Mouse (Mus musculus): Measurements from ENCODE around the gene Cby3.
"Not testable (repeated sequence)": the region's sequence is repeated elsewhere in the genome, so short reads cannot be mapped to it uniquely, and the experiment has no call there.

Cby3 gene

GRCm38 (mm10) chr11:50354162-50354561 is at the start of gene Cby3:
Cby3 (plus strand) TSS chr11:50354462.
- no peak for DNase-seq (ENCODE audit: extremely low read depth, low read depth, low spot score)

DNA sequence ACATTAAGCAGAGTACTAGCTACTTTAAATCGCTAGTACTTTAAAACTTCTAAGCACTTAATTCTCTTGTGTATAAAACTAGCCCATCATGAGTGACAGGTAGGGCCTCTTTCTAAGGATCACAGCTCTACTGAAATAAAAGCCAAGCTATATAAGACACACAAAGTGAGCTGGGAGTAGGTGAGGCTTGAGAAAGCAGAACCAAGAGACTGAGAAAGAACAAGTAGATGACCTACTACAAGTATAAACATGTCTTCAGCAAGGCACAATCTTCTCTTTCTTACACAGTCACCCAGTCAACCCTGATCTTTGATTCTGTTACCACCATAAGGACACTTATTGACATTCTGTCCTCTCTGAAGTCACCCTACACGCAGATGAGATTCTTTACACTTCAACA is 41.5 kb upstream of the Cby3 start:
- DNase-seq (ENCODE audit: extremely low read depth, low read depth, low spot score): no peak

DNA sequence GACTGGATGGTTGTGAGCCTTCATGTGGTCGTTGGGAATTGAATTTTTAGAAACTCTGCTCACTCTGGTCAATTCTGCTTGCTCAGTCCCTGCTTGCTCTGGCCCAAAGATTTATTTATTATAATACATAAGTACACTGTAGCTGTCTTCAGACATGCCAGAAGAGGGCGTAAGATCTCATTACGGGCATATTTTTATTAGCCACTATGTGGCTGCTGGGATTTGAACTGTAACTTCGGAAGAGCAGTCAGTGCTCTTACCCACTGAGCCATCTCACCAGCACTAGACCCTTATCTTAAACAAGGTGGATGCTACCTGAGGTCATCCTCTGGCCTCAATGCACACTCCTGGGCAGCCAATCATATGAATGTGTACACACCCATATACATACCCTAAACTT is 34.9 kb upstream of the Cby3 start:
- not testable (repeated sequence) for DNase-seq (ENCODE audit: extremely low read depth, low read depth, low spot score)

- DNase-seq (ENCODE audit: extremely low read depth, low read depth, low spot score): no peak
Measured at GRCm38 (mm10) chr11:50321239-50321638, 33.0 kb upstream of the Cby3 start.

GRCm38 (mm10) chr11:50322345-50322744 is 31.9 kb upstream of the Cby3 start:
- no peak for DNase-seq (ENCODE audit: extremely low read depth, low read depth, low spot score)

- no peak for DNase-seq (ENCODE audit: extremely low read depth, low read depth, low spot score)
Measured at GRCm38 (mm10) chr11:50323843-50324242, 30.4 kb upstream of the Cby3 start.

DNA sequence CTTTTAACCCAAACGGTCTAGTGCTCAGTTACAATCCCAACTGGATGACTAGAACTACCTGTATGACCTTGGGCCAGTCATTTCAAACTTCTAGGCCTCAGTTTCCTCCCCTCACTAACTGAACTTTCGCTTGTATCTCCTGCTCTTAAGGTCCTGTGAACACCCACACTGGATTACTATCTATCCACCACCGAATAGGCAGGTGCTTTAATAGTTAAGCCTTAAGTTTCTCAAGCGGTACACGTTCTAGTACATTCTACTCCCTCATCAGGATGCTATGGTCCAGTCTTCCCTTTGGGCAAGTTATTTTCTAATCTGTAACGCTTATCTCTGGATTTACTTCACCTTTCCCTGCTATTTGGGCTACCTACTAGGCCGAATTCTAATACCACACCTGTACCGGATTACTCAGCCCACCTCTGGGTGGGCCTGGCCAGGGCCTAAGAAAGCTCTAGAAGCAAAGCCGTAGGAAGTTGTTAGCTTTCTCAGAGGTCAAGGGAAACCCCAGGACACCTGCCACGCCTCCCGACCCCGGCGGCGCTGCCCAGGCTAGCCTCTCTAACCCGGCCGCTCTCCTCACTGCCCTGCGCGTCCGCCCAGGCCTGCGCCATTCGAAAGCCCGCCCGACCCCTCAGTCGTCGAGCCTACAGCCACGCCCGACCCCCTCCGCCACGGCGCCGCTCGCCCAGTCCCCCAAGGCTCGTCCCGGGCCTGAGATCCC is 29.4 kb upstream of the Cby3 start:
- DNase-seq (ENCODE audit: extremely low read depth, low read depth, low spot score): no peak

- DNase-seq (ENCODE audit: extremely low read depth, low read depth, low spot score): peak; percentile 94
Measured at GRCm38 (mm10) chr11:50325496-50326301, 28.6 kb upstream of the Cby3 start, which contains the start of gene Canx. Canx (minus strand) TSS chr11:50325673.

- DNase-seq (ENCODE audit: extremely low read depth, low read depth, low spot score): no peak
Measured at GRCm38 (mm10) chr11:50326302-50326966, 27.8 kb upstream of the Cby3 start.

DNA sequence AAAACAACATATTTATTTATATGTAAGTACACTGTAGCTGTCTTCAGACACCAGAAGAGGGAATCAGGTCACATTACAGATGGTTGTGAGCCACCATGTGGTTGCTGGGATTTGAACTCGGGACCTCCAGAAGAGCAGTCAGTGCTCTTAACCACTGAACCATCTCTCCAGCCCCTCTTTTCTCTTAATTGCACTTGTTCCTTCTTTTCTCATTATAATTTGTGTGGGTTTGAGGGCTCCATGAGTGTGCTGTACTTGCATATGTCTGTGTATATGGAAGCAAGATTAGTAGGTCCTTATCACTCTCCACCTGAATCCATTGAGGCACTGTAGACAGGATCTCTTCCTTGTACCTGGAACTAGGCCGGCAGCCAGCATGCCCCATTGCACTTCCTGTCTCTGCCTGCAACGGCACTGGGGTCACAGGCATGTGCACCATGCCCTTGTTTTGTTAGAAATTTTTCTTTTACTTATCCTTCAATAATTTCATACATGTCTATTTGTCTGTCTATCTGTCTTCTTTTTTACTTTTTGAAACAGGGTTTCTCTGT is 26.1 kb upstream of the Cby3 start:
- no peak for DNase-seq (ENCODE audit: extremely low read depth, low read depth, low spot score)

- DNase-seq (ENCODE audit: extremely low read depth, low read depth, low spot score): no peak
Measured at GRCm38 (mm10) chr11:50329378-50329777, 24.9 kb upstream of the Cby3 start.

DNA sequence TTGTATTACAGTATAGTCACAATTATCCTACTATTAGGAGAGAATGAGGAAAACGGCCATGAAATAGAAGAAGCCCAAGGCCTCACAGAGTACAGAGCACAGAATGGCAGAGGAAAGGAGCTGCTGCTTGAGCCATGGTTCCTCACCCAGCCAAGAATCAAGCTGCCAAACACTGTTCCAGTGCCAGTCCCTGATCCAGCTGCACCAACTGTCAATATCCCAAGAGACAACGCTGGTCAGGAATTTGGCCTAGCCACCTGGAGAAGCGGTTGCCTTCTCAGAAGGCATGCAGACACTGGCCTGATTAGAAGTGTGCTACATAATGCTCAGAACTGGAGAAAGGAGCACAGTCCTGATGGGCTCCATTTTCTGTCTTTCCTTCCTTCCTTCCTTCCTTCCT is 21.1 kb upstream of the Cby3 start:
- DNase-seq (ENCODE audit: extremely low read depth, low read depth, low spot score): no peak

- DNase-seq (ENCODE audit: extremely low read depth, low read depth, low spot score): no peak
Measured at GRCm38 (mm10) chr11:50336126-50336525, 18.1 kb upstream of the Cby3 start.

DNA sequence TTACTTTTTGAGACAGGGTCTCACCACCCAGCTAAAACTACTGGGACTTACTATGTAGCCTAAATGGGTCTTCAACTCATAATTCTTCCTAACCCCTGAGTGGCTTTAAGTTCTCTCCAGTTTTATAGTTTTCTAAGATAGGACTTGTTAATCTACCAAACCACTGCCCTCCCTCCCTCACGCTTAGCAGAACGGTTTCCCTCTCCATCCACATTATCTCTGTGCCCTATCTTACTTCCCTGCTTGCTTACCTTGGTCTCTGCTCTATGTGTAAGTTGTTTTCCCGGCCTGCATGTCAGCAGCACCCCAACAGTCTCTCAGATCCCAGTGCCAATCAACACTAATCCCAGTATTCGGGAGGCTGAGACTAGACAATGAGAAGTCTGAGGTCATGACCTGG is 17.4 kb upstream of the Cby3 start:
- no peak for DNase-seq (ENCODE audit: extremely low read depth, low read depth, low spot score)

DNA sequence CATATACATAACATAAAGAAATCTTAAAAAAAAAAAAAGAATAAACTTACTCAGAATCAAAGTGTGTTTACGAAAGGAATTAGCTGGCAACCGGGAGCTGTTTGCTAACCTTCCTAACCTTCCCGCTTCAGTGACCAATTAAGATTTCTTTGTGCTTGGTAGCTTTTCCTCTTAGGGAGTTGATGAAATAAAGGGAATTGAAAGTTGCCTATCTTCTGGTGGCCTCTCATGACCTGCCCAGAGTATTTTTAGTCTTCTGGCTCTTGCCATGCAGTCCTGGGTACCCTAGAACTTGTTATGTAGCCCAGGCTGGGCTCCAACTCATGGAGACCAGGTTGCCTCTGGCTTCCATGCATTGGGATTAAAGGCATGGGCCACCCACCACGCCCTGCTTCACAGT is 8.8 kb upstream of the Cby3 start:
- DNase-seq (ENCODE audit: extremely low read depth, low read depth, low spot score): no peak

GRCm38 (mm10) chr11:50346256-50347032 is 7.8 kb upstream of the Cby3 start:
- no peak for DNase-seq (ENCODE audit: extremely low read depth, low read depth, low spot score)

- no peak for DNase-seq (ENCODE audit: extremely low read depth, low read depth, low spot score)
Measured at GRCm38 (mm10) chr11:50352177-50352576, 2.1 kb upstream of the Cby3 start.

- DNase-seq (ENCODE audit: extremely low read depth, low read depth, low spot score): no peak
Measured at GRCm38 (mm10) chr11:50354851-50355250, 589 bp downstream of the Cby3 start.

DNA sequence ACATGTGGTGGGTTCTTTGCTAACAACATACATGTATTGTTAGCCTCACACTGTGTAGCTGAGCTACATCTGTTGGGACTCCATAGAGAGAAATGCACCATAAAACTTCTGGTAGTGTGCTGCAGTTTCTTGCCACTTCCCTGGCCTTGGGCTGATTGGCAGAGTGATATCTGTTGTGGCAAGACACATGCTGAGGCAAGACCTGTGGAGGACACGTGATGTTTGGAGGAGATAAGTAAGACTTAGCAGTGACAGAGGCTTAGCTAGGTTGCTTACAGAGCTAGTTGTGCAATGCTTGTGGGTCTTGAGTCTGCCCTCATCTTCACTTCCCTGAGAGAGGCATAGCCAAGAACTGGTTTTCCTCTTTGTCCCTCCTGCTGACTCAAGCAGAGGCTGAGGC is 1.1 kb downstream of the Cby3 start:
- DNase-seq (ENCODE audit: extremely low read depth, low read depth, low spot score): peak; percentile 93

- no peak for DNase-seq (ENCODE audit: extremely low read depth, low read depth, low spot score)
Measured at GRCm38 (mm10) chr11:50358950-50359861, 4.9 kb downstream of the Cby3 start.
